Mouse (Mus musculus): ENCODE data around the gene Stk32c.

Gene Stk32c

GRCm38 (mm10) chr7:139092676-139093075, 120.4 kb downstream of the Stk32c start:
- no peak for DNase-seq

DNA sequence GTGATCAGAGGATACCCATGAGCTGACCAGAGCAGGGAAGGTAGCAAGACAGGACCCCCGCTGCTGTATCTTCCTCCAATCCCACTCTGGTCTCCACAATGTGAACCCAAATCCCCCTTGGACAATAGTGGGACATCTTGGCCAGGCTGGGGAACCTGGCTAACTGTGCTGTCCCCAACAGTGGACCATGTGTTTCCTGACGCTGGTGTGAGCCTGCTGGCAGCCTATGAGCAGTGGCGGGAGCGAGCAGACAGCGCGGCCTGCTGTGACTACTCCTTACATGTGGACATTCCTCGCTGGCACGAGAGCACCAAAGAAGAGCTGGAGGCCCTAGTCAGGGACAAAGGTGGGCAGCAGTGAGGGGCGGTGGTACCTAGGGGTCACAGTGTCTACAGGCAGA, 121.4 kb downstream of the Stk32c start:
- peak; percentile 40 to 50 for DNase-seq

DNA sequence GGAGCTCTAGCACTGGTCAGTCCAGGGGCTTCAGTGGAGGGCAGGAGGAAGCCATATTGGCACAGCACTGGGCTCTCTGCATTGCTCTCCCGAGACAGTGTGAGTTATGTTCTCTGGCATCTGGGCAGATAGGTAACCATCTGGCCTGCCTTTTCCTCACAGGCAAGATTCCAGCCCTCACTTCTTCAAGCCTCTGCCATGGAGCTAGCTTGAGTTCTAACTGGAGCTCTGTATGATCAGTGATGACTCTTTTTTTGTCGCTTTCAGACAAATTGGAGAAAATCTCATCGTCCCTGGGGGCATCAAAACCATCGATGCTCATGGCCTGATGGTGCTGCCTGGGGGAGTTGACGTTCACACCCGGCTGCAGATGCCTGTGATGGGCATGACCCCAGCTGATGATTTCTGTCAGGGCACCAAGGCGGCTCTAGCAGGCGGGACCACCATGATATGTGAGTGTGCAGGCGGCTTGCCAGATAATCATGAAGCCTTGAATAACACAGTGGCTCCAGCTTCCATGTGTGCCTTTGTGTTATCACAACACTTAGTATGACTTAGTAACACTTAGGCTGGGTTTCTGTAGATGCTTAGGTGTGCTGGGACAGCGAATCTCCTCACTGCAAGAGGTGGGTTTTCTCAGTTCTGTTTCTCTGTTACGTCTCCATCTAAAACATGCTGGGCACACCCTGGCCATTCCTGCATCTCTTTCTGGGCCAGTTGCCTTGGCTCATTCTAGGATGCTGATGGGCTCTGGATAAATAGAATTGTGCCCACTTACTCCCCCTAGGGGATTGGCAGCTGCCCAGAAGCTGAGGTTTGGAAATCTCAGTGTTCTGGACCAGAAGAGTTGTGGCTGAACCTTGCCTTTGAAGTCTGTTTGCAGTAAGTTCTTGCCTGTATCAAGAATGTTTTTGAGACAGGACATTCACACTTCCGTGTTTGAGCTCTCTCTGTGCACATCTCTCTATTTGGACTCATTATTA, 122.9 kb downstream of the Stk32c start:
- peak; percentile 78 for DNase-seq

DNA sequence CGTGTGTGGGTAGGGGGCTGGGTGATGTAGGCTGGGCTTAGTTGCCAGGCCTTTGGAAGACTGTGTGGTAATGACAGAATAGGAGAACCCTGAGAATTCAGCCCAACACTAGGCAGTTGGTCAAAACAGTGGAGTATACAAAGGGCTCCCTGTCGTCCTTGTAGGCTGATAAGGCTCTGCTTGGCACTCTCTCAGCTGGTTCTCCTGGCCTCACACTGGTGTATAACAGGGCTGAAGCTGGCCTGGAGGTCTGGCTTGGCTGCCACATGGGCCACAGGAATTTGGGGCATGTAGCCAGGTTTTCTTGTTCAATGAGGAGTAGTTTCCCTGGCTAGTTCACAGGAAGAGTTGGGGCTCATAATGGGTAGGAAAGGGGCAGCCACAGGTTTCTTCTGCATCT, 125.3 kb downstream of the Stk32c start:
- peak; percentile 73 for DNase-seq

GRCm38 (mm10) chr7:139086195-139087158, 126.6 kb downstream of the Stk32c start:
- DNase-seq, result no peak

DNA sequence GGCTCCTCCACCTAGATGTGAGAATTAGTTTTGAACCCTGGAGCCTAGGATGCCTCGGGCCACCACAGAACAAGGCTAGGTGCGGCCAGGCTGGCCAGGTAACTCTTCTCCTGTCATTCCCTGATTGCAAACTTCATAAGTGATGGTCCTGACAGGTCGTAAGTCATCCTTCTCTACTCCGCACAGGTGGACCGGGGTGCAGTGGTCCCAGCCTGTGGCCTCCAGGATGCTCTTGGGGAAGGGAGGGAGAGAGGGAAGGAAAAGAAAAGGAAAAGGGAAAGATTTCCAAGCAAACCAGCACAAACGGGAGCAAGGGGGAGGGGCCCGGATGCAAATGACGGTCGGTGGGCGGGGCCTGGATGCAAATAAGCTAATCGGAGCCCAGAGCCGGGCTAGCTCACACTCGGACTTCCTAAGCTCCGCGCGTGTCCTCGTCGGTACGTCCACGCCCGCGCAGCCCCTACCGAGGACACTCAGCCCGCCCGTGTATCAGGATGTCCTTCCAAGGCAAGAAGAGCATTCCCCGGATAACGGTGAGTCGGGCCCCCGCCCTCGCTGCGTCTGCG, 127.4 kb downstream of the Stk32c start, which contains the start of gene Dpysl4:
TSS of gene Dpysl4 (plus strand) at position 373 of the 566 bp plus-strand sequence.
- DNase-seq, result peak; percentile 97

- peak in 1 of 2 experiments; percentile 20 for DNase-seq
Measured at GRCm38 (mm10) chr7:139084316-139084715, 128.8 kb downstream of the Stk32c start.

DNA sequence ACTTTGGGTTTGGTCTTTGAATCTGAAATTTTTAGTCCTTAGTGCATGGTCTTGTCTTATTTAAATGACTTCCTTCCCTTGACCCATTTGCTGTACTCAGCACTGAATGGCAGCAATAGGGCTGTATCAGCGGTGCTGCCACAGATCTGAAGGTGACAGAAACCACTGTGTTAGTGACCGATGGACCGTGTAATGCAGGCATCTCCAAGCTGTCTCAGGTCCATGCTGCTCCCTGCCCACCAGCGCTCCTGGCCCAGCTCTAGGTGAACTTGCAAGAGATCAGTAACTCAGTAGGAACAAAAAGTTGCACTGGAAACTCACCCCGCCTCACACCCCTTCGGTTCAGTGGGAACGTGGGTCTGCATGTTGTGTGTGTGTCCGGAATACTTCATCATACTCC, 130.8 kb downstream of the Stk32c start:
- peak; percentile 58 for DNase-seq

GRCm38 (mm10) chr7:139081158-139081557, 131.9 kb downstream of the Stk32c start:
- DNase-seq, result peak in 1 of 2 experiments; percentile 13

GRCm38 (mm10) chr7:139080714-139081113, 132.4 kb downstream of the Stk32c start:
- peak; percentile 65 to 79 for DNase-seq

- no peak for DNase-seq
Measured at GRCm38 (mm10) chr7:139079141-139079540, 134.0 kb downstream of the Stk32c start.

- DNase-seq, result peak; percentile 56 to 63
Measured at GRCm38 (mm10) chr7:139078181-139078580, 134.9 kb downstream of the Stk32c start.

GRCm38 (mm10) chr7:139077283-139077682, 135.8 kb downstream of the Stk32c start:
- peak; percentile 66 to 74 for DNase-seq

DNA sequence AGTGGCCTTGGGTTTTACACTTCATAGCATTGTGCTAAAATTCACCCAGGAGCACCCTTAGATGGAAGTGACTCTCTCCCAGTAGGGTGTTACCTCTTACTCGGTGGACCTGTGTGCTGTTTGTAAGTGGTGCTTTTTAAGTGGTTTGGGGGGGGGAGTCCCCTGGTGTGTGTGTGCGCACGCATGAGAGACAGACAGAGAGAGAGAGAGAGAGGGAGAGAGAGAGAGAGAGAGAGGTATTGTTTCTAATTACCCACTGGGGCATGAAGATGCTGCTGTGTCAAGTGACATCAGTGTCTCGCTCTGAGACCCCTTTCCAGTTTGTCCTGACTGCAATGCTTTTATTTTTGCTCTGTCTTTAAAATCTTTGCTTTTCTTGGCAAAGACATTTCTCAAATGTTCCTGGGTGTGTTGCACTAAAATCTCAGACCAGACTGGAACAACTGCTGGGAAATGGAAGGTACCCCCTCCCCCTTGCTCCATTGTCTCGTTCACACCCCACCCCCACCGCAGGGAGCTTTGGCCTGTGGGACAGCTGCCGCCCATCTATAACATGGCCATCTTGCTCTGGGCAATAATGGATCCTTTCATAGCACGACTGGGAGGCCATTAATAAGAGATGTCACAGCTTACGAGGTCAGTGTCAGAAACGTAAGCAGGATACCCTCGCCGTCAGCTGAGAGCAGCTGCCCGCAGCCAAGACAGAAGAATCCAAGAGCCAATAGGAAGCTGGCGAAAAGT, 137.9 kb downstream of the Stk32c start:
- peak; percentile 28 to 54 for DNase-seq

DNA sequence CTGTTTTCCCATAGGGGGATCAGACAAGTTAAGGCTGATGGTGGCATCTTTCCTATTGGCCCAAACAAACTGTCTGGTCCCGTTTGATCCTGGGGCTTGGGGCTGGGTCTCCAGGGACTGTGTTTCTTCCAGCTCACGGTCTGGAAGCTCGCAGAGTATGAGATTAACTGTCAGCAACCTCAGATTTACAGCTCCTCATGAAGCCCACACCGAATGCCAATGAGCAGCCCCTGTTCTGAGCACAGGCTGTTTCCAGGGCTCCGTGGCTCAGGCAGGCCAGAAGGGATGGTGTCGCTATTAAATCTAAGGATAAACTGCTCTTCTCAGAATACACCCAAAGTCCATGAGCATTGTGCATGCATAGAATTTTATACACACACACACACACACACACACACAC, 138.9 kb downstream of the Stk32c start:
- peak; percentile 39 to 42 for DNase-seq

GRCm38 (mm10) chr7:139068182-139068623, 144.9 kb downstream of the Stk32c start:
- peak; percentile 92 to 95 for DNase-seq

DNA sequence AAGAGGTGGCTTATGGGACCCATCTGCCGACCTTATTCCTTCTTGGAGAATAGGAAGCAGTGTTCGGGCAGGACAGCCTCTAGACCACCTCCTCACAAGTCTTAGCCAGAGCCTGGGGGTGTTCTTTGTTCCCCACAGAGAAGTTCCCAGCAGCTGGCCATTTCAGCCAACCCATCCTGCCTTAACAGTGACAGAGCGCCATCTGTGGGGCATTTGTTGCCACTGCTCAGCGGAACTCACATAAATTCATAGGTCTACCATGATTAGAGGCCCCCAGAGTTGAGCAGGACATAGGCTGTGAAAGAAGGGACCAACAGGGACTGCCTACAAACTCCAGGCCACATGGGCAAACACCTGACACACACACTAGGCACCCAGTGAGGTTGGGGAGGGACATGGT, 149.7 kb downstream of the Stk32c start:
- peak; percentile 52 to 59 for DNase-seq
